Mouse (Mus musculus): ENCODE results near the gene Pnliprp2.

- TF ChIP-seq RCOR1 (conservative IDR thresholded peaks at IDR 0.05; ENCODE audit: low read depth, low read length) (no peak), BHLHE40 (IDR thresholded peaks at IDR 0.05; ENCODE audit: low read depth, low read length) (no peak), KAT2A (IDR thresholded peaks at IDR 0.05; ENCODE audit: insufficient replicate concordance, low read length) (no peak), SIN3A (IDR thresholded peaks at IDR 0.05; ENCODE audit: low read length) (no peak), CTCF (conservative IDR thresholded peaks at IDR 0.05 in 1 of 2, IDR thresholded peaks at IDR 0.05 in 1 of 2; ENCODE audit: low read depth in 2 of 2, low read length in 2 of 2) (no peak), HCFC1 (IDR thresholded peaks at IDR 0.05; ENCODE audit: low read depth, low read length) (no peak), E2F4 (IDR thresholded peaks at IDR 0.05; ENCODE audit: insufficient replicate concordance, low read depth, low read length) (no peak), EP300 (IDR thresholded peaks at IDR 0.05; ENCODE audit: low read length) (no peak)
Measured at GRCm38 (mm10) chr19:58738111-58738510, 21.4 kb upstream of the Pnliprp2 start.

Measured in CH12.LX (cell line).